Mouse (Mus musculus) lung, adult 18-20 months (tissue): ENCODE measurements at regions not wholly inside any gene's neighbourhood (a gene's known extent, or its start where the extent isn't known, plus 50 kb on each side); places are given as distances from the start of the nearest gene placed in this dataset.

Experiments
- DNase-seq, 2 experiments: peaks; one replicate each; pipeline ENCODE4 v3.0.0; 2022; ENCODE audit warnings: mixed read lengths in 2 of 2

DNA sequence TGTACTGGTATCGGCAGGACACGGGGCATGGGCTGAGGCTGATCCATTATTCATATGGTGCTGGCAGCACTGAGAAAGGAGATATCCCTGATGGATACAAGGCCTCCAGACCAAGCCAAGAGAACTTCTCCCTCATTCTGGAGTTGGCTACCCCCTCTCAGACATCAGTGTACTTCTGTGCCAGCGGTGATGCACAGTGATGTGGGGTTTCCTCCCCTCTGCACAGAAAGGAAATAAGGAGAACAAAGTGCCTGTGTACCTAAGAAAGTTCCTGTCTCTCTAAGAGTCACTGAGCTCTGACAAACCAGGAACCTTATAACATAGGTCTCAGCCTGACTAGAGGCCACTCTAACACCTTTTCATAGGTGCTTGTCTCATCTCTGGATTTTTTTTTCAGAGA lies 86.3 kb upstream of the 2210010C04Rik start:
- no peak for DNase-seq

DNA sequence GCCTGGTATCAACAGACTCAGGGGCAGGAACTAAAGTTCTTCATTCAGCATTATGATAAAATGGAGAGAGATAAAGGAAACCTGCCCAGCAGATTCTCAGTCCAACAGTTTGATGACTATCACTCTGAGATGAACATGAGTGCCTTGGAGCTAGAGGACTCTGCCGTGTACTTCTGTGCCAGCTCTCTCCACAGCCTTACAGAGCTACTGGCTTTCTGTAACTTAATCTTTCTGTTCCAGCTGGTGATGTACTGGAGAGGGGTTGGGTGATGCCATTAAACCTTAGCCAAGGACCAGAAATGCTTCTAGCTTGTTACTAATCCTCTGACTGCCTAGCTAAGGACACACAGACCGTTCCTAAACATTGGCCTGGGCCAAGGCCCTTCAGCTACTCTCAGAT lies 83.9 kb upstream of the 2210010C04Rik start:
- no peak for DNase-seq

DNA sequence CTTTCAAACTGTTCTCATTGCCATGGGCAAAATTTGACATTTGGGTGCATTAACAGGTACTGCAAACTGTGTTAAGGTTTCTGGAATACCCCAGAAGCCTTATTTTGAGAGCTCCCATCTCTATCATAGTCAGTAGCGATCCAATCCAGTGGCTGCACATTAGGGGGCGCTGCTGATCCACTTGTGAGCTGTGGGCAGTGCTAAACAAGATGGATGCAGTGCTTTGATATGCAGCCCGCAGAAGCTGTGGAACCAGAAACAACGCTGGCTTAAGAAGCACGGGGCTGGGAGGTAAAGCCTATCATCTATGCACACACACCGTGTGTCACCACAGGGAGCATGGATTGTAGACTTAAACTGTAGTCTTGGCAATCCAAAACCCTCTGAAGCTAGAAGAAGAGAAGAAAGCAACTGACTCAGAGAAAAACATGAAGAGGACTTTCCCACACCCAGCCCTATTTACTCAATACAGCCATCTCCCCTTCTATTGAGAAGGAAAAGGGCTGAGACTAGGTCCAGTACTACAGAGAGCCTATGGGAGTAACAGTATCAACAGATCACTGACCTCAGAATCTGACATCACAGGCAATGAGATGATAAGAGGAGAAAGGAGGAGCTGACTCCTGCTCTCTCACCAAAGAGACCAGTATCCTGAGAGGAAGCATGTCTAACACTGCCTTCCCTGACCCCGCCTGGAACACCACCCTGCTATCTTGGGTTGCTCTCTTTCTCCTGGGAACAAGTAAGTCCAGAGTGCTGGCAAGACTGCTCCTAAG lies 83.1 kb upstream of the 2210010C04Rik start:
- peak; percentile 33 to 38 for DNase-seq

DNA sequence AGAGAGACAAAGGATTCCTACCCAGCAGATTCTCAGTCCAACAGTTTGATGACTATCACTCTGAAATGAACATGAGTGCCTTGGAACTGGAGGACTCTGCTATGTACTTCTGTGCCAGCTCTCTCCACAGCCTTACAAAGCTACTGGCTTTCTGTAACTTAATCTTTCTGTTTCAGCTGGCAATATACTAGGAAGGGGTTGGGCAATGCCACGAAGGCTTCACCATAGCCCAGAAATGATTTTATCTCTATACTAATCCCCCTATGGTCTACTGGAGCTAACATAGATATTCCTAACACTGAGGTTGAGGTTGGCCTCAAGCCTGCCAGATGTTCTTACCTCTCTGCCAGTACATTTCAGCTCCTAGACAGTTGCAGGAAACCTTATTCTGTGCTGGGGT lies 78.6 kb upstream of the 2210010C04Rik start:
- DNase-seq: no peak

DNA sequence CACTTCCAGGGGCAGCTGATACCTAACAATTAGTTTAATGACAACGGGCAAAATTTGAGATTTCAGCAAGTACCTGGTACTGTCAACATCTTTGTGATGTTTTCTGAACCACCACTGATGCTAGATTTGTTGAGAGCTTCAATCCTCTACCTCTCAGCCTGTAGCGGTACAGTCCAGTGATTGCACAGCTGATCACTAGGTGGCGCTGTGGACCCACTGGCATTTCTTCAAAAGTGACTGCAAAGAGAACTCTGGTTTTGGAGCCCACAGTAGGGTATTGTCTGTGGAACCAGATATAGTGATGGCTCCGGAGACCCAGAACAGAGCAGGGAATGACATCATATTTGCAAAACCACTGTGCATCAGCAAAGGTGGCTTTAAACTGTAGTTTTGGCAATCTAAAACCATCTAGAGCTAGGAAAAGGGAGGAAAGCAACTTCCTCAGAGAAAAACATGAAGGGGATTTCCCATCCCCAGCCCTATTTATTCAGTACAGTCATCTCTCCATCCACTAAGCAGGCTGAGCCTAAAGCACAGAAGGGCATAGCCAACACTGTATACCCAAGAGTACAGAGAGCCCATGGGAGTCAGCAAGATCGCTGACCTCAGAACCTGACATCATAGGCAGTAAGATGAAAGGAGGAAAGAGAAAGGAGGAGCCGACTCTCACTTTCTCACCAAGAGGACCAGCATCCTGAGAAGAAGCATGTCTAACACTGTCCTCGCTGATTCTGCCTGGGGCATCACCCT lies 77.7 kb upstream of the 2210010C04Rik start:
- DNase-seq: peak; percentile 11 to 26

DNA sequence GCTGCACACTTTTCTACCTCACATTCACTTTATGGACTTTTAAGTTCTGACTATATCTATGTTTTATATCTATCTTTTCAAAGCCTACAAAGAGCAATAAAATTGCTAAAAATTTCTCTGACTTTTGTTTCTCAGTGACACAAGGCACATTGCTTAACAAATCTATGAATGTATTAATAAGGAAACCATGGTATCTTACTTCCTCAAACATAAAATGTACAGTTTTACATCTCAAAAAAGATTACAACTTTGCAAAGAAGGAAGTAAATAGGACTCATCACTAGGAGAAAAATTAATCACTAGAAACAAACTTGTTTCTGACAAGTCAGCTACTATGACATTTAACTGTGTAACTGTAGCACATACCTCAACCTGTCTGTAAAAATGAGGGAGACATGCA lies 76.5 kb upstream of the 2210010C04Rik start:
- DNase-seq: no peak

DNA sequence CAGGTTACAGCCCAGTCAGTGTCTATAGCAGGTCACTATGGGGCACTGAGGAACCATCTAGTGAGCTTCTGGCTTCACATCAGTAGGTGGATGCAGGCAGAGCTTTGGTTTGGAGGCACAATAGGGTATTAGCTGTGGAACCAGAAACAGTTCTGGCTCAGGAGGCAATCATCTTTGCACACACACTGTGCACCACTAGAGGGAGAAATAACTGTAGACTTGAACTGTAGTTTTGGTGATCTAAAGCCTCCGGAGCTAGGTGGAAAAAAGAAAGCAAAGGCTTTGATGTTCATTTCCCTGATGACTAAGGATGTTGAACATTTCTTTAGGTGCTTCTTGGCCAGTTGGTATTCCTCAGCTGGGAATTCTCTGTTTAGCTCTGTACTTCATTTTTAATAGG lies 73.6 kb upstream of the 2210010C04Rik start:
- DNase-seq: no peak

DNA sequence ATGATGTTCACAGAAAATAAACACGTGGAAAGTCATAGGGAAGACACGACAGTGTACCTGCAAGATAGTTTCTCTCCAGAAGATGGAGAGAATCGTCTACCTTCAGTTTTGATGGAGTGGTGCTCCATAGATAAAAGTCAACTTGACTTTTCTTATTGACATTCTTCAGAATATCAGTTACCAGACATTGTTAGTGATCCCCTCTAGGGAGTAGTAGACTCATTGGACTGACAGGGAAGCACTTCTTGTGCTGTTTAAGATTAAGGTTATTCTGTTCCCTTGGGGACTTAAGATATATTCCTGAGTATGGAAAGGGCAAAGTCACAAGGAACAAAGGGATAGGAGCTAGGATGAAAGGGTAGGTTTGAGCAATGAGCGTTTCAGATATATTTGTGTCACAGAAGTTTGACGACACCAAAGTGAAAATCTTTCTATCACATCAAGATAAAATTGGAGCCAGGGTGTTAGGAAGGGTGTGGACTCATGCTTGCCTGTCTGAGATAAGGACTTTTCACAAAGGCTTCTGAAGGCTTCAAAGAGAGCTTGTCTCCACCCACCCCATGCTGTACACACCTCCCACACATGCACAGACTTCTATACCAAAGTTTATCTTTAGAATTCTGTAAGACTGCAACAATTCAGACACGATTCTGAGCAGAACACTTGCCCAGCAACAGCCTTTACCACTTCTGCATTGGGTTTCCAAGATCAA lies 68.5 kb upstream of the 2210010C04Rik start:
- DNase-seq: no peak

DNA sequence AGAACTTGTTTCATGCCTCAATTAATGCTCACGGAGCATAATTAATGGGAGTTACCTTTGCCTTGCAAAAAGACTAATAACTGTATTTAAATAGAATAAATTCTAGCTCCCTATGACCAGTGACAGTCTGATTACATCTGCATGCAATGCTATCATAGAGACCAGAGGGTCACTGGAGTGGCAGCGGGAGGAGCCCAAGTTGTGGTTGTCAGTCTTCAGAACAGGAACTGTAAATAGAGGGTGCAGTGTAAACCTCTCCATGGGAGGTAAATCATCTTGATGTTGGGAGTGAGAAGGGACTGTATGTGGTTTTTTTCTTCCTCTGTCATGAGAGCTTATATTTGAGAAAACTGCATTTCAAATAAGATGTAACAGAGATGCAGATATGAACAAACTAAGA lies 66.7 kb upstream of the 2210010C04Rik start:
- no peak for DNase-seq

DNA sequence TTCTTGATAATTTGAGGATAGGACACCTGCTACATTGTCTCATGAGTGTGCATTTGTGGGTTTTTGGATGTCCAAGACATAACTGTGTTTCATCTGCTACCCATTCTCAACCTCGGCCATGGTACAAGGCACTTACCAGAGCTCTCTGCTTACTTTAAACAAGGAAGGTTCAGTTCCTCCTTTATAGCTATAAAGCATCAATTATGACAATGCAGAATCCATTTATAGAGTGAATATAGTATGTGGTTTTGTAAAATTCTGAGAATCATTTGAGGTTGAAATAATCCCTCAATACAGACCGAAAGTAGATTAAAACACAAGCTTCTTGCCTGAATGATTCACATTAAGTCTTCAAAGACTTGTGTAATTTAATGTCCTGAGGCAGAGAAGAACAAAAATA lies 64.9 kb upstream of the 2210010C04Rik start:
- DNase-seq: no peak

DNA sequence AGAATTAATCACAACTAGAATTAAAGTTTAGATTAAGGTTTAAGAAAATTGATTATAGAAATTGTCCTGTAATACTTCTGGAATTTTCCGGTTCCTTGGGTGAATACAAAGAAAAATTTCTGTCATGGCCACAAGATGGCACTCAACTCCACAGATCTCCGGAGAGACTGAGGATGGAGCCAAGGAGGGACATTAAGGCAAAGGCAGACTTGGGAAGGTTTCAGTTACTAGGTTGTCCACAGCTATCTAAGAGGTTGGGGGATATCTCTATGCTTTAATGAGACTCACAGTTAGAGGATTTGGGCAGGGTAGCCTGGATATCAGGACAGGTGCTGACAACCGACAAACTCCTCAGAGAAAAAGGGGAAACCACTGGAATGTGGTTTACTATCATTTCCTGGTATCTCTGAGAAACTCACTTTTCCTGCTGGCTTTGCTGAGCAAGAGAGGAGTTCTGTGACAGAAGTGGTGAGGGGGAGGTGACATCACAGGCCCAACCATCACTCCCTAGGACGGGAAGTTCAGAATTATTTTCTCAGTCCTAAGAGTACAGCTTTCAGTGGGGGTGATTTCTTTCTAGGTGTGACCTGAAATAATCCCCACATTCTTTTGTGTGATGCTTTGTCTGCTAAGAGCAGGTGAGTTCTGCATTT lies 56.0 kb upstream of the 2210010C04Rik start:
- no peak for DNase-seq
